Mouse (Mus musculus) c-Kit-negative CD71-positive TER-119-positive erythroid progenitor cells, embryonic 14.5 days (primary cell): ENCODE results near the gene Aqp2.

ENCODE experiments used
- DNase-seq: peaks from one replicate; pipeline ENCODE4 v3.0.0-alpha.2; 2013; ENCODE audit warnings: low read depth, low spot score

Gene Aqp2

DNA sequence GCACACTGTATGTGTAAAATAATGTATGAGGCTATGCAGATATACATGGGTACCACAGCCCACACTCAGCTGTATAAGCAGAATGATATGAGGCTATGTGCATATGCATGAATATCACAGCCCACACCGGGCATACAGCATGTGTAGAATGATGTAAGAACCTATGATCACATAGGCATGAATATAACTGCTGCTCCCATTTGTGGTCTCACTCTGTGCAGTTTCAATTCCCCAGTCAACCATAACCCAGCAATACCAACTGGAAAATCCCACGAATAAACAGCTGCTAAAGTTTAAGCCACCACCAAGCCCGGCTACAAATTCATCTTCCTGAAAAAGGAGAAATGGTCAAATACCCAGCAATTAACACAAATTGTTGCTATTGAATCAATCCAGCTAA, 39.7 kb downstream of the Aqp2 start:
- DNase-seq: no peak

DNA sequence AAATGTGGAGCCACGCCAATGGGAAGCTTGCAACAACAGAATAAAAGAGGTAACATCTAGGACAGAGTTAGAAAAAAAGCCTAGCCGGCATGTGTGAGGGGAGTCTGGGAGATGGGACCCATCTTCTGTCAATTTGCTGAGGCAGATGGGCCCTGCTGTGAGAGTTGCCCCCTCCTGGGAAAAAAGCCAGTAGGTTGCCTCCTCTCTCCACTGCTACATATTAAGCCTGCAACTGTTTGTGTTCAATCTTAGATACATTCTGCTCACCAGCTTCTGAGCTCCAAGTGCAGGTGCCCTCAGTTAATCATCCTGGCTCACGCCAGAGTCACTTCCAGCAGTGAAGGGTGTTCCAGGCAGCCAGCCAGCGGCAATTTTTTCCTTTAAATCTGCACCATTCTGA, 41.0 kb downstream of the Aqp2 start:
- DNase-seq: no peak

DNA sequence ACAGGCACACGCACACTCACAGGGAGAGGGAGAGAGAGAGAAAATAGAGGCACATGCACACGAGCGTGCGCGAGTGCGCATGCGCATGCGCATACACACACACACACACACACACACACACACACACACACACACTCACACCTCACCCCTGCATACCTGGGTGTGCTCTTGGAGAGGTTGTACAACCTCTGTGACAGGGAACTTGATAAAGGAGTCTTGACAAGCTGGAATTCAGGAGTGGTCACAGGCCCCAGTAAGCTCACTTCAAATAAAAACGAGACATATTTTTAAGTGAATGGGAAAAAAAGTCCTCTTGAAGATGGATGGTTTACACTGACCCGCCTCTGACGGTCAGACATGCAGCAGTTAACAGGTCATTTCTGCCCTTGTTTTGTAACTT, 43.2 kb downstream of the Aqp2 start:
- DNase-seq: no peak

DNA sequence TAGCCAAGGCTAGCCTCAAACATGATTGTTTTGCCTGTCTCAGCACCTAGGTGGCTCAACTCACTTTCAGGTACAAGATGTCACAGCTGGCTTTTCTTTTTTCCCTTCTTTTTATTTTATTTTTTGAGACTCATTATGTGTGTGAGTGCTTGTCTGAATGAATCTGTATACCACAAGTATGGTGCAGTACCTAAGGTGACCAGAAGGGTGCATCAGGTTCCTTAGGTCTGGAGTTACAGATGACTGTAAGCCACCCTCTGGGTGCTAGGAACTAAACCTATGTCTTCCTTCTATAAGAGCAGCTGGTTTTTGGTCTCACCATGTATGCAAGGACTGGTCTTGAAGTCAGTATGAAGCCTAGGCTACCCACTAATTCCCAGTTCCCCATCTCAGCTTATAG, 52.8 kb downstream of the Aqp2 start:
- DNase-seq: peak; percentile 24
